Mouse (Mus musculus) G1E (cell line): ENCODE measurements around the gene Cdip1.

Experiments
- CTCF ChIP-seq: IDR thresholded peaks from 2 replicates; pipeline ENCODE4 v1.5.1; 2012; ENCODE audit warnings: low read depth, low read length, inconsistent platforms, mixed read lengths
- GATA1 ChIP-seq: IDR thresholded peaks from 2 replicates; pipeline ENCODE4 v1.6.1; 2012; ENCODE audit warnings: borderline replicate concordance, low read length, inconsistent platforms, mixed read lengths
- POLR2AphosphoS5 ChIP-seq: IDR thresholded peaks from 2 replicates; pipeline ENCODE4 v1.6.1; 2012; ENCODE audit warnings: low read depth, low read length, inconsistent platforms; ENCODE audit not compliant: insufficient replicate concordance
- TAL1 ChIP-seq: conservative IDR thresholded peaks from 2 replicates; pipeline ENCODE4 v1.6.1; 2012; ENCODE audit warnings: low read depth, low read length, inconsistent platforms, mixed read lengths

DNA sequence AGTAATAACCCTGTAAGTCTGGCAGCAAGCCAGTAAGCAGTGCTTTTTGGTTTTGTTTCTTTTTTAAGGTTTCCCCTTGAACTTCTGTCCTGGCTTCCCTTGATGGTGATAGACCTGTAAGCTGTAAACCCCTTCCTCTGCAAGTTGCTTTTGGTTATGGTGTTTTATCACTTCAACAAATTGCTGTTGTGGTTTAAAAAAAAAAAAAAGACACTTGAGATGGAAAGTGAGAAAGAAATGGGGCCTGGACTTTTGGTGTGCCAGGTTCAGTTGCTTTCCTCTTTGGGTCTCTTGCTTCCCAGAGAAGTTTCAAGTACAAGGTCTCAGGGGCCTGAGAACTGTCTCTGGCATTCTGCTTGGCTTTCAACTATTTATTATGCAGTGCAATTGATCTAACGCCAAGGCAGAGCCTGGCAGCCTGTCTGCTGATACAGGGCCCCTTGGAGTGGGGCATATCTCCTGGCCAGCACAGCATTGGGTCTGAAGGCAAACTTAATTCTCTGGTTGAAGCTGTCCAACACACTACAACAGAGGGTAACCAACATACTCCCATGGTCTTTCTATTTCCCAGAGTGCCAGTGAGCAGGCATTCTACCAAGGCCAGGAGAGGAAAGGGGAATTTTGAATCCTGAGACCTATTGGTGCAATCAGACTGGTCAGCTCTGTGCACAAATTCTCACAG lies 16.7 kb downstream of the Cdip1 start:
- no peak for TF ChIP-seq CTCF
- no peak for TF ChIP-seq GATA1
- TF ChIP-seq TAL1: no peak
- no peak for TF ChIP-seq POLR2AphosphoS5
